Mouse (Mus musculus): ENCODE measurements at regions not wholly inside any gene's neighbourhood (a gene's known extent, or its start where the extent isn't known, plus 50 kb on each side); places are given as distances from the start of the nearest gene placed in this dataset.
"Not testable (repeated sequence)": the region's sequence is repeated elsewhere in the genome, so short reads cannot be mapped to it uniquely, and the experiment has no call there.

DNA sequence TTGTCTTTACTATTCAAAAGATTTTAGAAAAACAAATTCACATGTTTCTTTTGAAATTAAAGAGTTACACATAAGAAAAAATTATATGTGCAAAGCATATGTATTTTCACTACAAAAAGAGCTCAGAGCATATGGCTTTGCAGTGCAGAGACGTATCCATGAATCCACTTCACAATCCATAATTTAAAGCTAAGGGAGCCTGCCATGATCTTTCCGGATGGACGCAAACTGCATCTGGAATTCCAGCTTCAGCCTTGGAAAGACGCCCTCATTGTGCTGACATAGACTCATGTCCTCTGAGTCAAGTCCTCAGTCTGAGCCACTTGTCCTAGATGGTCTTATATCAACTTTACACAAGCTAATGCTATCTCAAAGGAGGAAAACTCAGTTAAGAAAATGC is 315.6 kb downstream of the Tox3 start:
- Histone ChIP-seq H3K4me3 (ENCODE audit: low read depth, low read length) (no peak overlapping the region), H3K27ac (replicated peaks; ENCODE audit: low read depth, low read length) (no peak overlapping the region), H3K4me1 (ENCODE audit: control insufficient read depth, insufficient read depth, low read length) (no peaks in the 10 kb centered on the region), H3K27me3 (ENCODE audit: control insufficient read depth, insufficient read depth, low read length) (no peaks in the 10 kb centered on the region), H3K9ac (ENCODE audit: low read length) (no peak overlapping the region), H3K9me3 (ENCODE audit: control insufficient read depth, low read length) (no peaks in the 10 kb centered on the region; the same call in 1 of the 2 replicates), H3K36me3 (ENCODE audit: control insufficient read depth, insufficient read depth, low read length) (no peaks in the 10 kb centered on the region), H3K4me2 (ENCODE audit: low read depth, severe bottlenecking) (no peak overlapping the region)
- DNase-seq (ENCODE audit: low spot score) (no peak), ATAC-seq (ENCODE audit: insufficient number of reproducible peaks, low FRiP score, low TSS enrichment, low read depth) (no peak)
- 93% methylated on average over 4 of the region's 4 CpGs for WGBS

DNA sequence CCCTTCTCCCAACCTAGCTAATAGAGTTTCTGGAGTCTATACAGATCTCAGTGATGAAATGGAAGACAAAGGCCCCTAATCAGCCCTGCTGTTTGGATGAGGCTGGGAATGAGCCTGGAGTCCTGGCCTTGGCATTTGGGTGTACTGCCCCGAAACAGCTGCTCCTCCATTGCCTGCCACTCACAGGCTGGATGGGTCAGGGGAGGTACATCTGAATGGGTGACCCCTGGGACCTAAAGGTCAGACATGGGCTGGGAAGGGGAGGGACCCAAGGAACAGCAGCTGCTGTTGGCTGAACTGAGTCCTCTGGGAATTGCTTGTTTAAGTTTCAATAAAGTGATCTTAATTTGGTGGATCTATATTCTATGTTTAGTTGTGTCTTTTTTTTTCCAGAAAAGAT is 316.9 kb downstream of the Tox3 start:
- Histone ChIP-seq H3K27ac (replicated peaks; ENCODE audit: low read depth, low read length) (no peak overlapping the region), H3K4me1 (ENCODE audit: control insufficient read depth, insufficient read depth, low read length) (no peaks in the 10 kb centered on the region), H3K4me3 (ENCODE audit: low read depth, low read length) (no peak overlapping the region), H3K9ac (ENCODE audit: low read length) (no peak overlapping the region), H3K9me3 (ENCODE audit: control insufficient read depth, low read length) (no peaks in the 10 kb centered on the region), H3K4me2 (ENCODE audit: low read depth, severe bottlenecking) (no peak overlapping the region), H3K36me3 (ENCODE audit: control insufficient read depth, insufficient read depth, low read length) (no peaks in the 10 kb centered on the region), H3K27me3 (ENCODE audit: control insufficient read depth, insufficient read depth, low read length) (no peaks in the 10 kb centered on the region)
- 28% methylated on average over 1 of the region's 1 CpGs for WGBS
- DNase-seq (ENCODE audit: low spot score) (no peak), ATAC-seq (ENCODE audit: insufficient number of reproducible peaks, low FRiP score, low TSS enrichment, low read depth) (no peak)

DNA sequence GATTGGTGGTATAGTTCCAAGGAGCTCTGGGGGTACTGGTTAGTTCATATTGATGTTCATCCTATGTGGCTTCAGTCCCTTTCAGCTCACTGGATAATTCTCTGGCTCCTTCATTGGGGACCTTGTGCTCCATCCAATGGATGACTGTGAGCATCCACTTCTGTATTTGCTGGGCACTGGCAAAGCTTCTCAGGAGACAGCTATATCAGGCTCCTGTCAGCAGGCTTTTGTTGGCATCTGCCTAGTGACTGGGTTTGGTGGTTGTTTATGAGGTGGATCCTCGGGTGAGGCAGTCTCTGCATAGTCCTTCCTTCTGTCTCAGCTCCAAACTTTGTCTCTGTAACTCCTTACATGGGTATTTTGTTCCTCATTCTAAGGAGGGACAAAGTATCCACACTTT is 330.2 kb downstream of the Tox3 start:
- 65% methylated on average over 1 of the region's 1 CpGs for WGBS
- H3K9ac ChIP-seq (ENCODE audit: low read length); ATAC-seq (ENCODE audit: insufficient number of reproducible peaks, low FRiP score, low TSS enrichment, low read depth); H3K27ac ChIP-seq (replicated peaks; ENCODE audit: low read depth, low read length); H3K4me2 ChIP-seq (ENCODE audit: low read depth, severe bottlenecking); H3K4me3 ChIP-seq (ENCODE audit: low read depth, low read length); H3K4me1 ChIP-seq (ENCODE audit: control insufficient read depth, insufficient read depth, low read length); H3K9me3 ChIP-seq (ENCODE audit: control insufficient read depth, low read length); DNase-seq (ENCODE audit: low spot score); H3K36me3 ChIP-seq (ENCODE audit: control insufficient read depth, insufficient read depth, low read length); H3K27me3 ChIP-seq (ENCODE audit: control insufficient read depth, insufficient read depth, low read length): not testable (repeated sequence)

GRCm38 (mm10) chr8:90013755-90014154 is 334.4 kb downstream of the Tox3 start:
- 81% methylated on average over 2 of the region's 2 CpGs for WGBS
- Histone ChIP-seq H3K4me1 (ENCODE audit: control insufficient read depth, insufficient read depth, low read length) (no peaks in the 10 kb centered on the region), H3K27me3 (ENCODE audit: control insufficient read depth, insufficient read depth, low read length) (no peaks in the 10 kb centered on the region), H3K4me3 (ENCODE audit: low read depth, low read length) (no peak overlapping the region), H3K9me3 (ENCODE audit: control insufficient read depth, low read length) (no peaks in the 10 kb centered on the region), H3K9ac (ENCODE audit: low read length) (no peak overlapping the region), H3K36me3 (ENCODE audit: control insufficient read depth, insufficient read depth, low read length) (no peaks in the 10 kb centered on the region), H3K27ac (replicated peaks; ENCODE audit: low read depth, low read length) (no peak overlapping the region), H3K4me2 (ENCODE audit: low read depth, severe bottlenecking) (no peak overlapping the region)
- ATAC-seq (ENCODE audit: insufficient number of reproducible peaks, low FRiP score, low TSS enrichment, low read depth) (no peak), DNase-seq (ENCODE audit: low spot score) (no peak)

DNA sequence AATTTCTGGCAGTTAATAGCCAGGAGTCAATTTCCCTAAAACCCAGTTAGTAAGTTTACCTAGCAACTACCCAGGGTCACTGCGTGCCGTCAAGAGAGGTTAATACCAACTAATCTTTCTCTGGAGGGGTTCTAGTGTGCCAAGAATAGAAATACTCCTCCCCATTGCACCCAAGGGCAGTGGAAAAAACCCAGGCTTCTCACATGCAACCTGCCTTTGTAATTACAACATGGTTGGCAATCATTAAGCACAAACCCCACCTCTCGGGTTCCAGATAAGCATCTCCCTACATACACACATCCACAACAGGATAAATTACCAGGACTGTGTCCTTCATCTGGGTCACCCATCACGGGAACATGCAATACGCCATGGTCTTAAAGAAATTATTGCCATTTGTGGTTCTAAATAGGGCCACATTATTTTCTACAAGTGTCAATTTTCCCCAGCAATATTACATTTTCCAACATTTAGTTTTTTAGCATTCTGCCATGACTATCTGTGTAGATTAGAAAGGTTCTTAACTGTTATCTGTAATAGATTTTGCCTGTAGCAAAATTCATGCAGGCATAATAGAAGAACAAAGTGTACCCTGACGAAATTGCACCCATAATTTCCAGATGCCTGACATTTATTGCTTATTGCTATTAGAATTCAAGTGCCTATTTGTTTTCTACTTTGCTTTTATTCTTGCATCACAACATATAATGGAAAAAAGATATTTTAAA is 336.3 kb downstream of the Tox3 start:
- ATAC-seq (ENCODE audit: insufficient number of reproducible peaks, low FRiP score, low TSS enrichment, low read depth) (no peak), DNase-seq (ENCODE audit: low spot score) (no peak)
- 77% methylated on average over 6 of the region's 6 CpGs for WGBS
- H3K9me3 ChIP-seq (ENCODE audit: control insufficient read depth, low read length), result no peaks in the 10 kb centered on the region
- H3K9ac ChIP-seq (ENCODE audit: low read length), result no peak overlapping the region
- H3K4me3 ChIP-seq (ENCODE audit: low read depth, low read length), result no peak overlapping the region
- H3K27ac ChIP-seq (replicated peaks; ENCODE audit: low read depth, low read length), result no peak overlapping the region
- H3K36me3 ChIP-seq (ENCODE audit: control insufficient read depth, insufficient read depth, low read length), result no peaks in the 10 kb centered on the region
- no peak overlapping the region for H3K4me2 ChIP-seq (ENCODE audit: low read depth, severe bottlenecking)
- H3K4me1 ChIP-seq (ENCODE audit: control insufficient read depth, insufficient read depth, low read length), result no peaks in the 10 kb centered on the region
- no peaks in the 10 kb centered on the region for H3K27me3 ChIP-seq (ENCODE audit: control insufficient read depth, insufficient read depth, low read length)

DNA sequence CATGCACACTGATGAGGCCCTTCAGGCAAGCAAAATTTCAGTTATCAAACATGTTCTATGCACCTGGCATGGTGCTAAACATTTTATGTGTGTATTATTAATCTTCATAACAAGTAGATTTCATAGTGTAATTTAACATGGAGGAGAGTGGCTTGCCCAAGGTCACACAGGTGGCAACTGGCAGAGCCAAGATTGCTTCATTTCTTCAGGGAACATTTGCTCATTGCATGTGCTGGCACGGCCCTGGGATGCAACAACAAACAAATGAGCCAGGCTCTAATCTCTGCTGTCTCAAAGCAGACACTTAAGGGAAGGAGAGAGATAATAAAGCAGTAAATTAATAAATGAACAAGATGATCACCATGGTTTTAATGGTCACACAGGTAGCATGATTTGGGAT is 338.7 kb downstream of the Tox3 start:
- Histone ChIP-seq H3K36me3 (ENCODE audit: control insufficient read depth, insufficient read depth, low read length) (no peaks in the 10 kb centered on the region), H3K9me3 (ENCODE audit: control insufficient read depth, low read length) (no peaks in the 10 kb centered on the region), H3K4me2 (ENCODE audit: low read depth, severe bottlenecking) (no peak overlapping the region), H3K4me1 (ENCODE audit: control insufficient read depth, insufficient read depth, low read length) (no peaks in the 10 kb centered on the region), H3K4me3 (ENCODE audit: low read depth, low read length) (no peak overlapping the region), H3K27ac (replicated peaks; ENCODE audit: low read depth, low read length) (no peak overlapping the region), H3K9ac (ENCODE audit: low read length) (no peak overlapping the region), H3K27me3 (ENCODE audit: control insufficient read depth, insufficient read depth, low read length) (no peaks in the 10 kb centered on the region)
- ATAC-seq (ENCODE audit: insufficient number of reproducible peaks, low FRiP score, low TSS enrichment, low read depth), result no peak
- DNase-seq (ENCODE audit: low spot score), result no peak
- WGBS, result 73% methylated on average over 1 of the region's 1 CpGs

- H3K9ac ChIP-seq (ENCODE audit: low read length), result no peak overlapping the region
- no peaks in the 10 kb centered on the region for H3K4me1 ChIP-seq (ENCODE audit: control insufficient read depth, insufficient read depth, low read length)
- no peak overlapping the region for H3K27ac ChIP-seq (replicated peaks; ENCODE audit: low read depth, low read length)
- H3K4me3 ChIP-seq (ENCODE audit: low read depth, low read length), result no peak overlapping the region
- DNase-seq (ENCODE audit: low spot score), result peak; percentile 90
- H3K36me3 ChIP-seq (ENCODE audit: control insufficient read depth, insufficient read depth, low read length), result no peaks in the 10 kb centered on the region
- WGBS, result 44% methylated on average over 15 of the region's 15 CpGs
- no peak overlapping the region for H3K4me2 ChIP-seq (ENCODE audit: low read depth, severe bottlenecking)
- H3K9me3 ChIP-seq (ENCODE audit: control insufficient read depth, low read length), result no peaks in the 10 kb centered on the region
- no peaks in the 10 kb centered on the region for H3K27me3 ChIP-seq (ENCODE audit: control insufficient read depth, insufficient read depth, low read length)
- no peak for ATAC-seq (ENCODE audit: insufficient number of reproducible peaks, low FRiP score, low TSS enrichment, low read depth)
These were observed 347.1 kb downstream of the Tox3 start for GRCm38 (mm10) chr8:90000899-90001640.

DNA sequence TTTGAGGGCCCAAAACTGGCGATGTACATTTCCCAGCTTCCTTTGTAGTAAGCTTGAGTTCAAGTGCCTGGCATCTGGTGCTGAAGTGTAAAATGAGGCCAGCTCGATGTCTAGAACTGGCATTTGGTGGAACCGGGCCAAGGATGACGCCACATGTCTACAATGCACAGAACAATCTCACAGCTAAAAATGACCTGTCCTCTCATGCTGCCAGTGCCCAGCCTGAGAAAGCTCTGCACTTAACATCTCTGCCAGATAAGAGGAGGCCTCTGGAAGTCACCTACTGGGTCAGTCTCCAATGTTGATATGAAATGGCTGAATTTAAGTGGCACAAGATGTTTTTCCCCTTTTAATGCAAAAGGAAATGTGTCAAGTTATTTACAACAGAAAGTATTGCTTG is 354.4 kb downstream of the Tox3 start:
- H3K9ac ChIP-seq (ENCODE audit: low read length), result no peak overlapping the region
- H3K4me1 ChIP-seq (ENCODE audit: control insufficient read depth, insufficient read depth, low read length), result no peaks in the 10 kb centered on the region
- H3K27ac ChIP-seq (replicated peaks; ENCODE audit: low read depth, low read length), result no peak overlapping the region
- H3K36me3 ChIP-seq (ENCODE audit: control insufficient read depth, insufficient read depth, low read length), result no peaks in the 10 kb centered on the region
- no peak overlapping the region for H3K4me3 ChIP-seq (ENCODE audit: low read depth, low read length)
- H3K27me3 ChIP-seq (ENCODE audit: control insufficient read depth, insufficient read depth, low read length), result no peaks in the 10 kb centered on the region
- 95% methylated on average over 4 of the region's 4 CpGs for WGBS
- DNase-seq (ENCODE audit: low spot score), result no peak
- no peaks in the 10 kb centered on the region for H3K9me3 ChIP-seq (ENCODE audit: control insufficient read depth, low read length)
- H3K4me2 ChIP-seq (ENCODE audit: low read depth, severe bottlenecking), result no peak overlapping the region
- no peak for ATAC-seq (ENCODE audit: insufficient number of reproducible peaks, low FRiP score, low TSS enrichment, low read depth)
